Mouse (Mus musculus): ENCODE measurements around the gene Hbb-bs. TPM values are rescaled to one million over a fixed set of nuclear protein-coding genes. Genes with fewer than 3 reads are reported as not detected.

The Hbb-bs gene
- polyA plus RNA-seq, 2 experiments = 9,529 to 9,822 TPM

- no peak for ATAC-seq (ENCODE audit: low FRiP score, low read depth)
- TF ChIP-seq POLR2A (IDR thresholded peaks at IDR 0.05; ENCODE audit: borderline replicate concordance, extremely low read depth, insufficient read depth, insufficient read length) = no peak
- 76% methylated on average over 3 of the region's 3 CpGs for WGBS
Observed at GRCm38 (mm10) chr7:103861531-103861930, 33.6 kb upstream of the Hbb-bs start.

GRCm38 (mm10) chr7:103860855-103861254 lies 33.0 kb upstream of the Hbb-bs start:
- 52% methylated on average over 1 of the region's 1 CpGs for WGBS

More at GRCm38 (mm10) chr7:103861531-103861930, 33.6 kb upstream of the Hbb-bs start:
- no peaks in the 10 kb centered on the region for H3K27me3 ChIP-seq (ENCODE audit: control insufficient read depth, insufficient read depth, low read length)
- H3K36me3 ChIP-seq (ENCODE audit: control insufficient read depth, insufficient read depth, low read length) = no peaks in the 10 kb centered on the region
- DNase-seq (ENCODE audit: low spot score) = no peak
- no peak overlapping the region for H3K4me3 ChIP-seq (replicated peaks; ENCODE audit: low read length)
- no peak overlapping the region for H3K4me2 ChIP-seq (replicated peaks; ENCODE audit: low read depth, low read length, severe bottlenecking)
- no peaks in the 10 kb centered on the region for H3K9me3 ChIP-seq (ENCODE audit: control insufficient read depth, low read length)
- H3K27ac ChIP-seq (replicated peaks; ENCODE audit: low read depth, low read length) = no peak overlapping the region
- H3K4me1 ChIP-seq (ENCODE audit: control insufficient read depth, insufficient read depth, low read length) = no peaks in the 10 kb centered on the region
- no peak overlapping the region for H3K9ac ChIP-seq (ENCODE audit: low read depth, low read length, severe bottlenecking)

DNA sequence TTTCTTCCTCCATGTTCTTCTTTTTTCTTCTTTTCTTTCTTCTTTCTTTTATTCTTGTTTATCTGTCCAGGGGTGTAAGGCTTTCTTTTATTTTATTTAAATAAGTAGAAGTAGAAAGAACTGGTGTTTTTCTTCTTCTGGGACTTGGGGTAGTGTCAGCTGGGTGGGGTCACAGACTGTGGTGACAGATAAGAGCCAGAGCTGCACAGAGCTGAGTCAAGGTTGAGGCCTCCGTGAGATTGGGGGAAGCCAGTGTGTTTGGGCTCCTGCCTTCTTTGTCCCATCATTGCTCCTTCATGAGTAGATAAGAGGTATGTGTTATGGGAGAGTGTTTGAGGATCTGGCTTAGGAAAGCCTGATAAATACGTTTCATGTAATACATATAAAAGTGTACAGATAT lies 31.2 kb upstream of the Hbb-bs start:
- no peak for ATAC-seq (ENCODE audit: low FRiP score, low read depth)
- no peaks in the 10 kb centered on the region for H3K27me3 ChIP-seq (ENCODE audit: control insufficient read depth, insufficient read depth, low read length)
- H3K4me2 ChIP-seq (replicated peaks; ENCODE audit: low read depth, low read length, severe bottlenecking) = no peak overlapping the region
- no peak overlapping the region for H3K4me3 ChIP-seq (replicated peaks; ENCODE audit: low read length)
- no peak for DNase-seq (ENCODE audit: low spot score)
- no peak overlapping the region for H3K27ac ChIP-seq (replicated peaks; ENCODE audit: low read depth, low read length)
- no peaks in the 10 kb centered on the region for H3K36me3 ChIP-seq (ENCODE audit: control insufficient read depth, insufficient read depth, low read length)
- H3K9me3 ChIP-seq (ENCODE audit: control insufficient read depth, low read length) = no peaks in the 10 kb centered on the region
- no peak for TF ChIP-seq POLR2A (IDR thresholded peaks at IDR 0.05; ENCODE audit: borderline replicate concordance, extremely low read depth, insufficient read depth, insufficient read length)
- H3K9ac ChIP-seq (ENCODE audit: low read depth, low read length, severe bottlenecking) = no peak overlapping the region
- no peaks in the 10 kb centered on the region for H3K4me1 ChIP-seq (ENCODE audit: control insufficient read depth, insufficient read depth, low read length)
- 65% methylated on average over 2 of the region's 2 CpGs for WGBS

More at GRCm38 (mm10) chr7:103860855-103861254, 33.0 kb upstream of the Hbb-bs start:
- no peak for TF ChIP-seq POLR2A (IDR thresholded peaks at IDR 0.05; ENCODE audit: borderline replicate concordance, extremely low read depth, insufficient read depth, insufficient read length)
- ATAC-seq (ENCODE audit: low FRiP score, low read depth) = no peak
- H3K36me3 ChIP-seq (ENCODE audit: control insufficient read depth, insufficient read depth, low read length) = no peaks in the 10 kb centered on the region
- no peaks in the 10 kb centered on the region for H3K27me3 ChIP-seq (ENCODE audit: control insufficient read depth, insufficient read depth, low read length)
- no peak overlapping the region for H3K4me2 ChIP-seq (replicated peaks; ENCODE audit: low read depth, low read length, severe bottlenecking)
- H3K4me3 ChIP-seq (replicated peaks; ENCODE audit: low read length) = no peak overlapping the region
- H3K27ac ChIP-seq (replicated peaks; ENCODE audit: low read depth, low read length) = no peak overlapping the region
- no peaks in the 10 kb centered on the region for H3K4me1 ChIP-seq (ENCODE audit: control insufficient read depth, insufficient read depth, low read length)
- H3K9me3 ChIP-seq (ENCODE audit: control insufficient read depth, low read length) = no peaks in the 10 kb centered on the region
- no peak for DNase-seq (ENCODE audit: low spot score)
- no peak overlapping the region for H3K9ac ChIP-seq (ENCODE audit: low read depth, low read length, severe bottlenecking)

- Histone ChIP-seq H3K4me2 (replicated peaks; ENCODE audit: low read depth, low read length, severe bottlenecking) (no peak overlapping the region), H3K4me3 (replicated peaks; ENCODE audit: low read length) (no peak overlapping the region), H3K27me3 (ENCODE audit: control insufficient read depth, insufficient read depth, low read length) (no peaks in the 10 kb centered on the region), H3K4me1 (ENCODE audit: control insufficient read depth, insufficient read depth, low read length) (no peaks in the 10 kb centered on the region), H3K36me3 (ENCODE audit: control insufficient read depth, insufficient read depth, low read length) (no peaks in the 10 kb centered on the region), H3K27ac (replicated peaks; ENCODE audit: low read depth, low read length) (no peak overlapping the region), H3K9ac (ENCODE audit: low read depth, low read length, severe bottlenecking) (no peak overlapping the region), H3K9me3 (ENCODE audit: control insufficient read depth, low read length) (no peaks in the 10 kb centered on the region)
- no peak for ATAC-seq (ENCODE audit: low FRiP score, low read depth)
- no peak for DNase-seq (ENCODE audit: low spot score)
- 65% methylated on average over 1 of the region's 1 CpGs for WGBS
- no peak for TF ChIP-seq POLR2A (IDR thresholded peaks at IDR 0.05; ENCODE audit: borderline replicate concordance, extremely low read depth, insufficient read depth, insufficient read length)
Observed at GRCm38 (mm10) chr7:103854669-103855068, 26.8 kb upstream of the Hbb-bs start.

GRCm38 (mm10) chr7:103853090-103853489 lies 25.2 kb upstream of the Hbb-bs start, which contains the start of gene Hbb-y:
Gene Hbb-y (minus strand): TSS chr7:103853216.
- no peak for TF ChIP-seq POLR2A (IDR thresholded peaks at IDR 0.05; ENCODE audit: borderline replicate concordance, extremely low read depth, insufficient read depth, insufficient read length)
- WGBS = 76% methylated on average over 2 of the region's 2 CpGs
- H3K9me3 ChIP-seq (ENCODE audit: control insufficient read depth, low read length) = no peaks in the 10 kb centered on the region
- H3K27ac ChIP-seq (replicated peaks; ENCODE audit: low read depth, low read length) = no peak within 1 kb of the TSS
- H3K4me1 ChIP-seq (ENCODE audit: control insufficient read depth, insufficient read depth, low read length) = no peaks in the 10 kb centered on the region
- DNase-seq (ENCODE audit: low spot score) = no peak
- no peak within 1 kb of the TSS for H3K4me3 ChIP-seq (replicated peaks; ENCODE audit: low read length)
- H3K36me3 ChIP-seq (ENCODE audit: control insufficient read depth, insufficient read depth, low read length) = no peaks in the 10 kb centered on the region
- H3K4me2 ChIP-seq (replicated peaks; ENCODE audit: low read depth, low read length, severe bottlenecking) = no peak within 1 kb of the TSS
- no peak within 1 kb of the TSS for H3K9ac ChIP-seq (ENCODE audit: low read depth, low read length, severe bottlenecking)
- H3K27me3 ChIP-seq (ENCODE audit: control insufficient read depth, insufficient read depth, low read length) = no peaks in the 10 kb centered on the region
- ATAC-seq (ENCODE audit: low FRiP score, low read depth) = no peak

Data from limb, embryonic 14.5 days (tissue).